Mouse (Mus musculus) thymus, postnatal 10 days (tissue): ENCODE measurements around the gene Npvf.

Experiments
- DNase-seq, 2 experiments: peaks; one replicate each; pipeline ENCODE4 v3.0.0; 2021; ENCODE audit warnings: low spot score in 2 of 2

The Npvf gene

DNA sequence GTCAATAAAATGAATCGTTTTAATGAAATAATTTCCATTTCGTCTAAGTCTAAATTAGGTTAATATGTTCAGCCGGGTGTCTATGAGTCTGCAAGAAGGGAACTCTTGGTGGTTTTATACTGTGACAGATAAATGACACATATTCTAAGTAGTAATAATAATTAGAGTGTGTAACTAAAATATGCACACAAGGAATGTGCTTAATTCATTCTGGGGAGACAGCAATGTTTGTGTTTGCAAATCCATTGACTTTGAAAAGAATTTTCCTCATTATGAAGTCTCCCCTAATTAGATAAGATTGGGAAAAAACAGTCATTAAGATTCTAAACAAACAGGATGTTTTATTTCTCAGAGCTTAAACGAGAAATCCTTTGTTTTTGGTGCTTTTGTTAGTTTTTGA is at the start of gene Npvf:
Gene Npvf (minus strand): TSS at position 84 of the 400 bp plus-strand sequence.
- DNase-seq, result no peak

DNA sequence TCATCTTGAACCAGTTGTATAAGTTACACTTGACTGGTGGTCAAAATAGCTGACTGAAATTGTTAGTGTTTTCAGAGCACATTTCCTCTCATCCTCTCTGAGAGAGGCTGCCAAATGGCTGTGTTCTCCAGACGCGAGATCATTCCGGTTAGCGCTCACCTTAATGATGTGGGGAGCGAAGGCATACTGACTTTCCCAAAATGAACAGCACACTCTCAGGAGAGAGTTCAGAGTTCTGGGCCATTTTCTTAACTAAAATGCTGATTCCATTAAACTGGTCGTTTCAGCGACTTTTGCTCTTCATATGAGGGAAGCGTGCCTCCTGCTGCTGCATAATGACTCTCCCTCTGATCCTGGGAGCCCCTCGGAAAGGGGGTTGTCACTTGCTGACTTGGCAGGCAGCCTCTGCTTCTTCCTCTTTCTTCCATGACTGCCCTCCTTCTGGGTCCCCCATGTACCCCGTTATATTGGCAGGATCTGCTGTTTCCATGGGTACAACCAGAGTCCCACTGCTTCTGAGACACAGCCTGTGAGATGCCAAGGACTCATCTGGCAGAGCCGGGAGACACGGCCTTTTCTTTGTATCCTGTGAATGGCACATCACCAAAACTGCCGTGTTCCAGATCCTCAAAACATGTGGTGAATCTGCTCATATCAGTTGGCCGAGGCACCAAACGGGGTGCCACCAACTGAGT is 35.0 kb upstream of the Npvf start:
- no peak for DNase-seq

DNA sequence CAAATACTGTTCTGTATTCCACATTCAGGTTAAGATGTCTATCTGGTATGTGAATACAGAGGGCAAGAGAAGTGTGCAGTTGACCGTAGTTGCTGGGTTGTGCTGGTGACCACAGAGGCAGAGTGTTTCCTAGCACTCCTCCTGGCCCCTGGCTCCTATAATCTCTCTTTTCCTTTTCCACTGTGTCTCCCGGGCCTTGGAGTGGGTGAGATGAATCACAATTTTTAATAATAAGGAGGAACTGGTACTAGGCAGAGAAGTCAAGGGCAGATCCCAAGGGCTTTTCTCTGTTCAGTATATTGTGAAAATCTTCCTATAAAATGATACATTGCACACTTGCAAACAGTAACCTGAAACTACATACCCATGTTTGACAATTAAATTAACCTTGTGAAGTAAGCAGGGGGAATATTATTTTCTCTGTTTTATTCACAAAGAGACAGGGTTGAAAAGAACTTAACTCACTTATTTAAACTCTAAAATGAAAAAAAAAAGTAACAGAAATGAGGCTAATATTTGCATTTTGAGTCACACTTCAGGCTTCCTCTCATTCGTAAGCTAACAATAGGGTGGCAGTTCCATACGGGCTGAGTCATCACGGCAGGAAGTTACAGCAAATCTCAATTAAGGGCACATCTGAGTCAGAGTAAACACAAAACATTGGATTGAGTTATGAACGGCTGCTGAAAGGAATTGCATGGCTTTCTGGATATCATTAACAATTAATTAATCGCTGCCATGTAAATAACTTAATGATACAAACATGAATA is 30.6 kb upstream of the Npvf start:
- no peak for DNase-seq

DNA sequence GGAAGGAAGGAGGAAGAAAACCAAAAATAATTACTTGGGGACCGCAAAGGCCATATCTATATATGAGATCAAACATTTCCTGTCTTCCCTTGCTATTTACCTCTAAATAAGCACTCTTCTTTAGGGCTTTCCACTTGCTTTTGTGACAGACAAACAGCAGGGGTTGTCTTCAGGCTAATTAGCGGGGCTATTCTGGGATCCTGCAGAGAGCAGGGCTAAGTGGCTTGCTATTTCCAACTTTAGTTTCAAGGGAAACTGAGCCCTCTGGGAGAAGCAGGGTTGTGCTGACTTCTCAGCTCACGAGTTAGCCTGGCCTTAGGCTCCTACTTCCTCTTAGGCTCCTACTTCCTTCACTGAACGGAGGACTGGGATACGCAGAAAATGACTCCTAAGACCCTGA is 27.3 kb upstream of the Npvf start:
- no peak for DNase-seq

DNA sequence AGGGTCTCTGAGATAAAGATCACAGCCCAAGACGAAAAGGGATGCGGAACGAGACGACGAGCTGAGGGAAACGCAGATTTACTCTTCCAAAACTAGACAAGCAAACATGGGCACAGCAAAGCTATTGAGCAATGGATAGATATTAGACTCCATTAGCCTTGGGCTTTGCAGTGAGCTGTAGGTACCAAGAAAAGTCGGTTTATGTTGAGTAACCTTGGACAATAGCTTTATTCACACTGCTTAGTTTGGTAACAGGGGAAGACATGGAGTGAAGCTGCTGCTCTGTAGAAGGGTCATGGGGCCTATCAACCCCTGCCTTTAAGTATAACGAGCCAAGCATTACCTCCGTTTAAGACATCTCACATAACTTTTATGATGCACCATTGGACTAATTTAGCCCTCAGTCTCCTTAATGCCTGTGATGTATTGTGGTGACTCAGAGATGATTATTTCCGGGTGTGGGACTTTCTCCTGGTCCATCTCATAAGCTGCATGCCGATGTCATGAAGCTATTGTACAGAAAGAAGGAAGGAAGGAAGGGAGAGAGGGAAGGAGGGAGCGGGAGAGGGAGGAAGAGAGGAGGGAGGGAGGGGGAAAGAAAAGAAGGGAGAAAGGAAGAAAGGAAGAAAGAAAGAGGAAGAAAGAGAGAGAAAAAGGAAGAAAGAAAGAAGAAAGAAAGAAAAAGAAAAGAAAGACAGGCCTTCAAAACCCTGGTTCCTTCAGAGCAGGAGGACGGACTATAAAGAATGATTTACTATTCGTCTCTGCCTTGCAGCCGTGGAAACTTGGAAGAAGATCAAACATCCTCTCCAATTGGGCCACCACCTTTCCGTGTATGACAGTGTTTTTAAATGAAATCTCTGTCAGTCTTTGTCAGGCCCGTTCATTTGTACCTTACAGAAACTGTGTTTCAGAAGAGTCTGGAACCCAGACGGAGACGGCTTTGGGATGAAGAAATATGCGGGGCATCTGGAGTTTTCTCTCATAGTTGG is 26.3 kb upstream of the Npvf start:
- DNase-seq, result no peak

DNA sequence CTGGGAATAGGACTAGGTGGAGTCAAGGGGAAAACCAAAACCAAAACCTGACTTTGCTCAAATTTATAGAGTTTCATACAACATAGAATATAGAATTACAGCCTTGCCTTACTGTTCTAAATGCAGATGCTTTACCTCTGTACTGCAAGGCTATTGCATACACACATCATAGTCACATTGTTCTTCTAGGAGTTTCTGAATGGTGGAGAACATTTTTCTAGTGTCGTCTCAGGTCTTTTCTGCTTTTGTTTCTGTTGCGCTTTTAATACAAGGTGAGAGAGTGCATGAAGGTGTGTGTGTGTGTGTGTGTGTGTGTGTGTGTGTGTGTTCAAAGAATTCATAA is 25.2 kb upstream of the Npvf start:
- DNase-seq, result no peak

DNA sequence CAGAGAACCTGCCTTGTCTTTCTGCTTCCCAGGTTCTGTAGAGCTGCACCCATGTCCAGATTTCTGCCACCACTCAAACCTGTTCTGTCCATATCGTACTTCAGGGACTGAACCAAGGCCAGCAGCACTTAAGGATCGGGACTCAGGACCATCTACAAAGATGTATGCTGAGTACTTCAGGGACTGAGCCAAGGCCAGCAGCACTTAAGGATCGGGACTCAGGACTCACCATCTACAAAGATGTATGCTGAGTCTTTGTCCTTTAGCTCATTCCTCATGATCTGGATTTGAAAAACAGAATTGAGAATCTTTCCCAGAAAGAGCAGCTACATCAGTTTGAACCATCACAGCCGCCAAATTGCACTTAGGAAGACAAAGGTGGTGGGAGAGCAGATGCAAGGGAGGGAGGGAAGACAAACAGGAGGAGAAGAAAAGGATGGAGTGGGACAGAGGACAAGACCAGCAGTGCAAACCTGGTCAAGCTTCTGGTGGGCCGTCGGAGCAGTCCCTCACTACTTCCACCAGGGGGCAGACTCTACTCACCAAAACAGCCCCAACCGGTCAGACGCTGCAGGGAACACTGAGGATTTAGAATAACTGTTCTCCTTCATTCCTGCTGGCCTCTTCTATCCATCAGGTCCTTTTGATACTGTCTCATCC is 24.7 kb upstream of the Npvf start:
- peak in 1 of 2 experiments; percentile 56 for DNase-seq

DNA sequence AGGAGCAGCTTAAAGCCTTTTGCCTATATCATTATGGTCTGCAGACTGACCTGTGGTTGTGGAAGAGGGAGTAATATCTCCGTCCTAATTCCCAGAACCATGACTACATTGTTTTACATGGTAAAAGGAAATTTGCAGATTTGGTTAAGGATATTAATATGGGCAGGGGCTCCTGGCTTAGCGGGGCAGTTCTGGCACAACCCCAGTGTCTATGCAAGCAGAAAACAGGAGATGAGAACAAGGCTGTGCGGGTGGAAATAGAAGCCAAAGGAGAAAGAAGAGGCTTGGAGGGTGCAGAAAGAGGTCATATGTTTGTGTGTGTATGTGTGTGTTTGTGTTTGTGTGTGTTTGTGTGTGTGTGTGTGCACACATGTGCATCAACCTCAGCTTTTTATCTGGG is 17.0 kb upstream of the Npvf start:
- DNase-seq, result no peak

DNA sequence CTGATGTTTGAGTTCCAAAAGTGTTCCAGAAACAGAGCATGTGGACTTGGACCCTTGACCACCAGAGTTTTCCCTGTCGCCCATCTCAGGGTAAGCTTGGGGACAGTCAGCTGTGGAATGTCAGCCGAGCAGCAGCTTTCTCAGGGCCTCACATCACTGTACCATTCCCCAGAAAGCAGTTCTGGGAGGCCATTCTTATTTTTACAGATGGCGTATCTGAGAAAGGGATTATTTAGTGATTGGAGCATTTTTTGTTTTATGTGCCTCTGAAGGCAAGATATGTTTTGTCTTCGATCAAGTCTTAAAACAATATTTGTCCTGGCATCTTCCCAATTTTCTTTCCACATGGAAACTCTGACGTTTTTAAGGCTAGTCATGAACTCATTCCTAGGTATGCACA is 12.7 kb upstream of the Npvf start:
- no peak for DNase-seq

DNA sequence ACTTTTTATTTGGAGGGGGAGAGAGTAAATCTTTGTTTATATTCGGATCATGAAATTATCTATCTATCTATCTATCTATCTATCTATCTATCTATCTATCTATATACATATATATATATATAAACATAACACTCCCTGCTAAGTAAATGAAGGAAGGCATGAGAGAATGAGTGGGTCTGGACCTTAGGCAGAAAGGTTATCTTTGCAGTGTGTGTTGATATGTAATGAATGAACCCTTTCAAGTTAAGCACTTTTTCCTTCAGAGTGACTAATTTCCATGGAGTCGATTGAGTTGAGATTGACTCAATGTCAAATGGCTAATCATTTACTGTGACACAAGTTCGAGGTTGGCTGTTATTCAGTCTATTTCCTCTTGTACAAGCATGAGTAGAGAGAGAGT is 10.8 kb upstream of the Npvf start:
- DNase-seq, result no peak

DNA sequence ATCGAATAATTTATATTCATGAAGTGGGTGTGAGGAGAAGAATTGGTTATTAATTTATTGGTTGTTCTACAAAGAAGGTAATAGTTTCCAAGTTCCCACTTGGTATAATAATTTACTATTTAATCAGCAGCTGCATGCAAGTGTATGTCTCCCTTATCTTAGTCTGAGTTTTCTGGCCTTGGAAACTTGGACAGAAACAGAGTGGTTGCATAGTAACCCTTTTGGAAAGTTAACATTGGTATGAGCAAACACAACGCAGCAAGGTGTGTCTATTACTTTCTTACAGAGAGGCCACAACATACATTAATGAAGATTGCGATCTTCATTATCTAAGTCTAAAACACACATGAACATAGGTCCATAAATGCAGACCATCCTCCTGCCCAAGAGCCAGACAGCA is 10.0 kb upstream of the Npvf start:
- no peak for DNase-seq

DNA sequence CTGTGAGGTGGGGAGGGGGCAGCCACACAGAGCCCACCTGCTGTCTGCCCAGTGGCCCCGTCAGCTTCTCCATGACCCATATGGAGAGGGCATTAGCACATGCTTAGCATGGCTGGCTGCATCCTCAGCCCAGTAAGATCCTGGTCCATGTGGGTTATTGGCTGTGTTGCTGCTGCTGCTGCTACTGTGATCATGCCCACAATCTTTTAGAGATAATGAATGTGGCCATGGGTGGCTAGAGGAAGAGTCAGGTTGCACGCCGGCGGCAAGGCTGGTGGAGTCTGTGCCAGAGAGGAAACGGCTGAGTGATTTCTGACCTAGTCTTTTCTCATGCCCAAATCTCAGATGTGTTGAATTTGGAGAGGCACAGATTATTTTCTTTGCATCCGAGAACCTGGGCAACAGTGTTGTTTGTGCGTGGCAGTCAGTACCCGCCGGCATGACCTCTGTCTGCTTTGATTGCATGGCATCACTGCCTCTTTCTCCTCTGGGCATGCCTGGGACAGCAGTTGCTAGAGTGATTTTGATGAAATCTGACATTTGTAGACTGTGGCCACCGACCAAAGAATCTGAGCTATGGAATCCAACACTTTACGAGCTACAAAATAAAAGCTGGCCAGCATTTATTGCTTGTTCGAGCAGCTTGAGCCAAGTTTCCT is 8.8 kb upstream of the Npvf start:
- no peak for DNase-seq

DNA sequence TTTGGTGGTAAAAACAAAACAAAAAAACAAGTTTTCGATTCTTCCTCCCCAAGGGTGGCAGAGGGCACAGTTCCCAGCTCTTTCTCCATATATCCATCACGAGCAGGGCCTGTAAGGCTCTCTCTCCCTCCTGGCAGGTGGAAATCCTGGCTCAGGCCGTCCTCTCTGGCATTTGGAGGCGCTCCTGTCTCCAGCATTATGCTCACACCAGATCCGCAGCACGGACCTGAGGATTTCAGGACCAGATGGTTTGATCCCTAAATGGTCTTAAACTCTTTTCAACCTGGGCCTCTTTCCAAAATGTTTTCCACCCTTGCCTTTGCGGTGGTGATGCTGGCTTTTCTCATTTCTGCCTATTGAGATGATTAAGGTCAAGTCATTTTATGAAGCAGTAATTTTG is 7.5 kb upstream of the Npvf start:
- DNase-seq, result no peak

DNA sequence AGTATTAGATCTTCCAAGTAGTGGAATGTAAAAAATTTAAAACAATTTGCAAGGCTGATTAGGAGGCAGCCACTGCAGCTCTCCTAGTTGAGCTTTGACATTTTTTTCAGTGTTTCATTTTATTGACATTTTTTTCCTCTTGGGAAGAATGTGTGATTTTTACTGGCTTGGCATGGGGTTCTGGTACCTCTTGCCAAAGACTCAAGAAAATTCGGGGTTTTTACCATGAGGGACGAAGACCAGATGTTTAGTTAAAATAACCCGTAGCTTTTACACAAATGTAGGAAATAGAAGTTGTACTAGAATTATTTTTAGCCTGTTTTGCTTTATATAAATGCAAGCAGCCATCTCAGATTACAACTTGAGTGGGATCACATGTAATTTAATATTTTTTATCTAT is 4.2 kb upstream of the Npvf start:
- no peak for DNase-seq

DNA sequence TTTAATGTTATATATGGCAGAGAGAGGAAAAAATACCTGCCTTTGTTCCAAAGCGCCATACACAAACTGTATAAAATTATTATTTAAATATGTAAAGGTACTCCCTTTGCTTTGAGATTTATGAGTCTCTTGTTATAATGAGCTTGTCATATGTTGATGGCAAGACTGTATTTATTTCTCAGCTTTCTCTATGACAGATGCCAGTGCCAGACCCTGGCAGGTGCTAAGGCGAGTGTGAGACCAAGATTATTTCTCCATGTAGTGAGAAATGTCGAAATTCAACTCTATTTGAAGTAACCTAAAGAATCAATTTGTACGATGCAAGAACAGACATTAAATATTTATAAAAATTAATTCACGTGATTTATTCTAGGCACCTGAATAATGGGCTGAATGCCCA is 3.8 kb upstream of the Npvf start:
- no peak for DNase-seq

DNA sequence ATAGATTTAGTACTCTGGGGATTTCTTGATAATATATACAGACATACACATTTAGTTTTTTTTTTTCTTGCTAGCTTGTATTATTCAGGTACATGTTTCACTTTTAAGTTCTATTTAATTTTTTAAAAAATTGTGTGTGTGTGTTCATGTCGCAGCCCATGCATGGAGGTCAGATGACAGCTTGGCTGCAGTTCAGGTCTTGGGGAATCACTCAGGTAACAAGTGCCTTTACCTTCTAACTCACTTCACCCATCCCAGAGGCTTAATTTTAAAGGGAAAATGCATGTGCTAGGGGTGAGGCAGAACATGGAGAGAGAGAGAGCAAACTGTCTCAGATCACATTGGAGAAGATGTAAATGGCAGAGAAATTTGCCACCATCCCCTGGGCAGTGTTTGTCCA is 2.2 kb upstream of the Npvf start:
- no peak for DNase-seq

DNA sequence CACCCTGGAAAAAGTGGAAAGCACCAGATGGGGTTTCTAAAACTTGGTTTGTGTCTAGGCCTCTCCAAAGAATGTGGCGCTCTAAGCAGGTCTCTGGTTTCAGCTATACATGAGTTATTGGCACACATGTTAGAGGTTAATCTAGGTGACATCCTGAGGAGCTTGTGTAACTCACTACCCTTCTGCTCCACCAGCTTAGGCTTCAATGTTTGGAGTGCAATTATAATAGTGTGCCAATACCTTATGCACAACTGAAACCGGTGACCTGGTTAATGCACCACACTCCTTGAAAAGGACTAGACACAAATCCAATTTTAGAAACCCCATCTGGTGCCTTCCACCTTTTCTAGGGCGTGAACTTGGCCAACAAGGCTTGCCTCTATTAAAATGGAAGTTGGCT is 1.7 kb upstream of the Npvf start:
- no peak for DNase-seq

DNA sequence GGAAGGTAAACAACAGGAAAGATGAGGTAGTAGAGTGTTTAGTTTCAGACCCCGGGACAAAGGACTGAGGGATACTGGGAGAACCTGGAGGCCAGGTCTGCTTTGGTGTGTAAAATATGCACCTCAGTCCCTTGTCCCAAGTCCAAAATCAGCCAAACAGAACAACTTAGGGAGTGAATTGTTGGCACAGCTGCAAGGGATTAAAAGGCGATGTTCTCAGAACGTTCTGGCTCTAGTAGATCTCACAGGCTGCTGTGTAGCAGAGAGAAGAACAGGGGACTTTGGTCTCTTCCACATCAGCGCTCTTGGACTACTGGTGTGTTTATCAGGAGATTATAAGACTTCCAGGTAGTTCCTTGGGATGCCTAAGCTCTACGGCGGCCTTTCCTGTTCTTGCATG is 6.6 kb downstream of the Npvf start:
- DNase-seq, result no peak

DNA sequence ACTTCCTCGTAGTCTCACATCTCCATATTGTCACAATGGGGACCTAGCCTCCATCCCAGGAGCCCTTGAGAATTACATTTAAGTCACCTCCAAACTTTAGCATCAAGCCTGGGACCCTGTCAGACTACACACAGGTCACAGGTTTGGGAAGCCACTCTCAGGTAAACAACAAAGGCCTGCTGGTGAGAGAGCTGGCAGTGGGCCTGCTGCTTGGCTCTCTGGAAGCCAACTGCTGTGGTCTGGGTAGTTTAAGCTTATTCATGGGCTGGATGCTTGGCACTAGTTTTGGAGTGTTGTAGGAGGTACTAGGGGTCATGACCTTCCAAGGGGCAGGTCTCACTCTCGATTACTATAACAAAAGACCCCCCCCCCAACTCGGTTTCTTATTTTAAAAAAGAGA is 7.6 kb downstream of the Npvf start:
- no peak for DNase-seq

DNA sequence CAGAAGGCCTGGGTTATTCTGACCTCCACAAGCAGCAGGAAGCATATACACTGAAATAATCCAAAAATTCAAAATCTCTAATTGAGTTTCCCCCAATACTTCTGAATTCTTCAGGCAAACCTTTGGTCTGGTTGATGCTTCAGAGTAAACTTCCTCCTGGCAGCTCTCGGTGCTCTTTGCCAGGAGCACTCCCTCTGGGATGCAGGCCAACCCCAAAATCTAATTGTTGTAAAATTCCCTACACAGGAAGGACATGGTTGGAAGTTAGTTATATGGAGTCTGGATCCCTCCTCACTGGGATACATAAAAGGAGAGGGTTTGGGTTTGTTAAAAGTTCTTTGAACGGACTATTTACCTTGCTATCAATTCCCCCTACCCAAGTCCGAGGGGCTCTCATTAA is 9.5 kb downstream of the Npvf start:
- DNase-seq, result no peak

DNA sequence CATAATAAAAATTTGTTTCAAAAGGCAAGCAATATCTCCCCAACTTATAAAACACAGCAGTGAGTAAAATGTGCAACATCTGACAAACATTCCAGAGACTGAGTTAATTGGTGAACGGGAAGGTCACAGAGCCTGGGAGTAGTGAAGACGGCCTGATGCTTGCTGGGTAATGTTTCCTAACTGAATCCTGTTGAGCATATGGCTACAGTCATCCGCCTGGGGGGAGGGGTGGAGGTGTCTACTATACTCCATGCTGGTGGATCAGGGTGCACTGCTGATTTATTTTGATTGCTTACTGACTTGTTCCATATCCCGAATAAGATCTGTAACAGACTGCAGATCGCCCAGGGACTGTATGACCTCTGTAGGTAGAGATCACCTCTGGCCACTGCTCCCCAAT is 12.3 kb downstream of the Npvf start:
- no peak for DNase-seq
